Mouse (Mus musculus): ENCODE measurements around the gene Kansl1. TPM values are rescaled to one million over a fixed set of nuclear protein-coding genes. Genes with fewer than 3 reads are reported as not detected.
A peak's percentile ranks its signal among the peaks of the same experiment; 100 is the strongest.

Gene Kansl1
- total and polyA plus RNA-seq, 3 experiments = 17.3 to 48.4 (median 24.7) TPM

GRCm38 (mm10) chr11:104332105-104332504, 136.6 kb downstream of the Kansl1 start:
- DNase-seq (ENCODE audit: extremely low read depth) = no peak
- in situ Hi-C loops (cut with MboI; ENCODE audit: low pct_ligation_motif_present, low pct_unique_long_range_greater_than_20kb, low sequenced_read_pairs) (loop anchor here (5.0 kb wide), 1 partner anchor 125 kb away; no protein-coding TSS in a partner anchor), dilution Hi-C loops (cut with MboI; ENCODE audit: extremely low pct_ligation_motif_present, extremely low pct_unique_long_range_greater_than_20kb, low sequenced_read_pairs) (no loop called here)
- Histone ChIP-seq H3K79me2 (replicated peaks; ENCODE audit: control insufficient read depth, extremely low read depth, insufficient read depth, poor library complexity, severe bottlenecking) (no peaks in the 10 kb centered on the region), H3K9ac (ENCODE audit: insufficient read depth, low read depth) (no peak overlapping the region), H3K27ac (ENCODE audit: insufficient read depth, low read depth) (no peak overlapping the region), H3K36me3 (replicated peaks in 1 of 2; ENCODE audit: control insufficient read depth in 1 of 2, insufficient read depth in 1 of 2, low read length in 1 of 2) (peaks cover 41 to 54% of the 10 kb centered on the region in 2 experiments), H3K4me1 (ENCODE audit: control insufficient read depth in 1 of 2, insufficient read depth in 2 of 2) (no peaks in the 10 kb centered on the region), H3K9me3 (replicated peaks; ENCODE audit: low read length) (no peaks in the 10 kb centered on the region), H3K27me3 (replicated peaks) (no peaks in the 10 kb centered on the region), H3K4me3 (replicated peaks in 1 of 3; ENCODE audit: low read depth in 2 of 3, low read length in 2 of 3, poor library complexity in 1 of 3) (no peak overlapping the region), H3K4me2 (ENCODE audit: insufficient read depth, low read depth, poor library complexity, severe bottlenecking) (no peak overlapping the region)
- no peak for TF ChIP-seq RAD21 (IDR thresholded peaks at IDR 0.05; ENCODE audit: low read depth, low read length)
- TF ChIP-seq POLR2AphosphoS2 (IDR thresholded peaks at IDR 0.05; ENCODE audit: low read depth, low read length) = no peak
- TF ChIP-seq BHLHE40 (IDR thresholded peaks at IDR 0.05; ENCODE audit: low read depth, low read length) = no peak
- no peak for TF ChIP-seq MXI1 (IDR thresholded peaks at IDR 0.05; ENCODE audit: low read depth, low read length)
- no peak for TF ChIP-seq CHD2 (IDR thresholded peaks at IDR 0.05; ENCODE audit: low read length)
- TF ChIP-seq POLR2A (IDR thresholded peaks at IDR 0.05; ENCODE audit: low read depth, low read length) = no peak
- TF ChIP-seq MAZ (IDR thresholded peaks at IDR 0.05; ENCODE audit: low read depth, low read length) = no peak
- TF ChIP-seq TCF12 (IDR thresholded peaks at IDR 0.05; ENCODE audit: low read depth, low read length) = no peak
- no peak for TF ChIP-seq GABPA (IDR thresholded peaks at IDR 0.05; ENCODE audit: insufficient replicate concordance, low read depth, low read length)
- no peak for TF ChIP-seq HCFC1 (IDR thresholded peaks at IDR 0.05; ENCODE audit: low read depth, low read length)
- no peak for TF ChIP-seq SIN3A (IDR thresholded peaks at IDR 0.05; ENCODE audit: low read length)
- TF ChIP-seq JUN (IDR thresholded peaks at IDR 0.05; ENCODE audit: insufficient read depth, low read depth, low read length) = no peak
- TF ChIP-seq NRF1 (IDR thresholded peaks at IDR 0.05; ENCODE audit: low read depth, low read length) = no peak
- TF ChIP-seq PAX5 (IDR thresholded peaks at IDR 0.05; ENCODE audit: low read length) = no peak
- no peak for TF ChIP-seq CHD1 (IDR thresholded peaks at IDR 0.05; ENCODE audit: low read depth, low read length)
- no peak for TF ChIP-seq USF1 (IDR thresholded peaks at IDR 0.05; ENCODE audit: low read depth, low read length)

DNA sequence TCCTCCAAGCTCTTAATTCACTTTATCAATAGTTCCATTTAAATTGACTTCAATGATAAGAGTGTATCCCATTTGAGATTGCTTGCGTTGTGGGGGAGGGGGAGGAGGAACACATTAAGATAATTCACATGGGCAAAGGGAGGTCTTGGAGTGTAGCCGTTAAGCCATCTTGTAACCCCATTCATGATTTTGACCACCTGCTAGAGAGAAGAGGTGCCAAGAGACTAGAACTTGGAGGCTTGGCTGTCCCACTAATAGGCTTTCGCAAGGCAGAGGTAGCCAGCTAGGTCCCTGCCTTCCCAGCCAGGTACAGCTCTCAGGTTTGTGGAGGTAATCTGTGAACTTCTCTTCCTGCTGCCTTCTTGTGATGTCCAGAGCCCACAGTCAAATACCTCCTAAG, 137.5 kb downstream of the Kansl1 start:
- Histone ChIP-seq H3K4me2 (ENCODE audit: insufficient read depth, low read depth, poor library complexity, severe bottlenecking) (no peak overlapping the region), H3K36me3 (replicated peaks in 1 of 2; ENCODE audit: control insufficient read depth in 1 of 2, insufficient read depth in 1 of 2, low read length in 1 of 2) (peaks cover 35 to 48% of the 10 kb centered on the region in 2 experiments), H3K9me3 (replicated peaks; ENCODE audit: low read length) (no peaks in the 10 kb centered on the region), H3K4me3 (replicated peaks in 1 of 3; ENCODE audit: low read depth in 2 of 3, low read length in 2 of 3, poor library complexity in 1 of 3) (no peak overlapping the region), H3K9ac (ENCODE audit: insufficient read depth, low read depth) (no peak overlapping the region), H3K27me3 (replicated peaks) (no peaks in the 10 kb centered on the region), H3K27ac (ENCODE audit: insufficient read depth, low read depth) (no peak overlapping the region), H3K79me2 (replicated peaks; ENCODE audit: control insufficient read depth, extremely low read depth, insufficient read depth, poor library complexity, severe bottlenecking) (no peaks in the 10 kb centered on the region), H3K4me1 (ENCODE audit: control insufficient read depth in 1 of 2, insufficient read depth in 2 of 2) (no peaks in the 10 kb centered on the region)
- DNase-seq (ENCODE audit: extremely low read depth) = no peak
- TF ChIP-seq POLR2A (IDR thresholded peaks at IDR 0.05; ENCODE audit: low read depth, low read length) = peak; percentile 17; the same call in 1 of the 2 replicates
- TF ChIP-seq USF1 (IDR thresholded peaks at IDR 0.05; ENCODE audit: low read depth, low read length) = no peak
- dilution Hi-C loops (cut with MboI; ENCODE audit: extremely low pct_ligation_motif_present, extremely low pct_unique_long_range_greater_than_20kb, low sequenced_read_pairs) = no loop called here
- in situ Hi-C loops (cut with MboI; ENCODE audit: low pct_ligation_motif_present, low pct_unique_long_range_greater_than_20kb, low sequenced_read_pairs) = loop anchor here (5.0 kb wide), 1 partner anchor 126 kb away; no protein-coding TSS in a partner anchor

All from CH12.LX (cell line).